Mouse (Mus musculus) cerebellum, adult 2 months (tissue): ENCODE measurements around the gene Cachd1.

ENCODE experiments used
- CTCF ChIP-seq: fragments of 200-500 bp; IDR thresholded peaks from 2 replicates; pipeline ENCODE4 v1.5.1; 2011; ENCODE audit warnings: low read depth, mild to moderate bottlenecking, control low read depth, low read length, moderate library complexity, borderline replicate concordance; ENCODE audit not compliant: insufficient read depth
- POLR2A ChIP-seq: fragments of 200-500 bp; IDR thresholded peaks from 2 replicates; pipeline ENCODE4 v1.6.1; 2011; ENCODE audit warnings: low read length, control low read depth, borderline replicate concordance; ENCODE audit not compliant: insufficient read depth

- TF ChIP-seq CTCF (no peak), POLR2A (no peak)
Observed at GRCm38 (mm10) chr4:100943689-100944088, 167.2 kb downstream of the Cachd1 start.
